Mouse (Mus musculus) gastrocnemius, adult 18-20 months (tissue): Measurements from ENCODE around the gene Gm49711. TPM values are rescaled to one million over a fixed set of nuclear protein-coding genes. Genes with fewer than 3 reads are reported as not detected.
A peak's percentile ranks its signal among the peaks of the same experiment; 100 is the strongest.

ENCODE experiments used
- DNase-seq: peaks from one replicate; pipeline ENCODE4 v3.0.0; 2021; ENCODE audit warnings: low spot score
- long read RNA-seq, 2 experiments: library from polyadenylated mRNA; stranded (forward); transcript quantifications; one replicate each; pipeline ENCODE4 v2.0.0; 2021
- total RNA-seq, 2 experiments: library from RNA; stranded (reverse); gene quantifications; 2 replicates each; pipeline ENCODE4 v1.2.3; 2021

Gm49711 gene
- total RNA-seq = not detected
- long read RNA-seq, experiment 1 = 0 reads
- long read RNA-seq, experiment 2 = 0 reads

DNA sequence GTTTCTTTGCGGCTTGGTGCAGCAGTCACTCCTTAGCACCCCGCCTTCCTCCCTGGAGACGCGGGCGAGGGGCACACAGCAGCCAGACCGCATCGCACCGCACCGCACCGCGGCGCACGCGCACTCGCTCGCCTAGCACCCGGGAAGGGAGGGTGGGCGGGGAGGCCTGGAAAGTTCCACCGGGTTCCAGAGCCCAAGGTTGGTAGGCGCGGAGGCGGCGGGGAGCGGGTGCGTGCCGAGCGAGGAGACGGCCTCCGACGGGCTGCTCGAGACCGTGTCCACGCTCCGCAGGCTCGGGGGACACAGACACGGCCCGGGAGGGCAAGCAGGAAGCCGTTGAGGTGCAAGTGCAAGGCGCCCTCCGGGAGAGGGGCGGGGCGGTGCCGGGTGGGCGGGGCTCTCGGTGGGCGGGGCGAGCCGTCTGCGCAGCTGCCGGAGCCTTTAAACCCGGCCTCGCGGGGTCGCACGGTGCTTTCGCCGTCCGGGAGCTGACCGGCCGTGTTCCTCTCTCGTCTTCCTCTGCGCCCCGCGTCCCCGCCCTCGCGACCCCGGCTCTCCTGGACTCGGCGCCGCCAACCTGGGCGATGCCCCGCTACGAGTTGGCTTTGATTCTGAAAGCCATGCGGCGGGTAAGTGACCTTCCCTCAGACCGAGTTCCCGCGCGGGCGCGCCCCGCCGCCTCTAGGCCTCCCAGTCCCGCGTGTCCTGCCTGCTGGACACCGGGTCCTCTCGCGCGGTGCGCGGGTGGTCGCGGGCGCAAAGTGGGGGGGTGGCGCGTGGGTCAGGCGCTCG is at the start of gene Gm49711, which contains the start of the genes Mrps6 and Slc5a3:
Gm49711 (plus strand) TSS at position 465 of the 792 bp plus-strand sequence.
Mrps6 (plus strand) TSS at position 419 of the 792 bp plus-strand sequence.
Slc5a3 (plus strand) TSS at position 471 of the 792 bp plus-strand sequence.
- DNase-seq = peak; percentile 78

DNA sequence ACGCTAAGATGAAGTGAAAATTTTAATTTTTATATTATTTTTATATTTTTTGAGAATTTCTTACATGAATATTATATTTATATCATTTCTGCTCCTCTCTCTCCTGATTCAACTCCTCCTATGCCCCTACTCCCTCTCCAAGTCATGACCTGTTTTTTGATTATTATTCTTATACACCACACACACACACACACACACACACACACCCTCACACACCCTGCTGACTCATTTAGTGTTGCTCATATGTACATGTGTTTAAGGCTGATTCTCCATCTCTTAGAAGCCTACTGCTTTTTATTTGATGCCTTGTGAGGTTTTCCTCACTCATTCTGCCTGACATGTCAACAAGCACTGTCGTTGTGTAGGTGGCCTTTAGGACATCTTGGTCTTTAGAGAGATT is 48.5 kb upstream of the Gm49711 start:
- DNase-seq = no peak

DNA sequence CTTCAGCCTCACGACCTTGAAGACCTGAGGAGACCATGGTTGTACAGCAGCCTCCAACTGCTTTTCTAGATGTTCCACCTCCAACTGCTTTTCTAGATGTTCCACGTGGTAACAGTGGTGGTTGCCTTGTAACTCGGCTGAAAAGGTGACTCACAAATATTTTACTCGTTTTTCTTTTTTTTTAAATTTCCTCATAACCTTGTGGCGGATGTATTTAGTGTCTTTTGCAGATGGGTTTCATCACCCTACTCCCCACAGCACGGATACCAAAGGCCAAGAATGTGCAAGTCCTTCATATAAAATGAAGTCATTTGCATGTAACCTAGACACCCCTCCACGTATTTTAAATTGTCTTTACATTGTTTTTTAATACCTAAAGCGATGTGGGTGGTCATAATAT is 41.3 kb upstream of the Gm49711 start:
- no peak for DNase-seq

DNA sequence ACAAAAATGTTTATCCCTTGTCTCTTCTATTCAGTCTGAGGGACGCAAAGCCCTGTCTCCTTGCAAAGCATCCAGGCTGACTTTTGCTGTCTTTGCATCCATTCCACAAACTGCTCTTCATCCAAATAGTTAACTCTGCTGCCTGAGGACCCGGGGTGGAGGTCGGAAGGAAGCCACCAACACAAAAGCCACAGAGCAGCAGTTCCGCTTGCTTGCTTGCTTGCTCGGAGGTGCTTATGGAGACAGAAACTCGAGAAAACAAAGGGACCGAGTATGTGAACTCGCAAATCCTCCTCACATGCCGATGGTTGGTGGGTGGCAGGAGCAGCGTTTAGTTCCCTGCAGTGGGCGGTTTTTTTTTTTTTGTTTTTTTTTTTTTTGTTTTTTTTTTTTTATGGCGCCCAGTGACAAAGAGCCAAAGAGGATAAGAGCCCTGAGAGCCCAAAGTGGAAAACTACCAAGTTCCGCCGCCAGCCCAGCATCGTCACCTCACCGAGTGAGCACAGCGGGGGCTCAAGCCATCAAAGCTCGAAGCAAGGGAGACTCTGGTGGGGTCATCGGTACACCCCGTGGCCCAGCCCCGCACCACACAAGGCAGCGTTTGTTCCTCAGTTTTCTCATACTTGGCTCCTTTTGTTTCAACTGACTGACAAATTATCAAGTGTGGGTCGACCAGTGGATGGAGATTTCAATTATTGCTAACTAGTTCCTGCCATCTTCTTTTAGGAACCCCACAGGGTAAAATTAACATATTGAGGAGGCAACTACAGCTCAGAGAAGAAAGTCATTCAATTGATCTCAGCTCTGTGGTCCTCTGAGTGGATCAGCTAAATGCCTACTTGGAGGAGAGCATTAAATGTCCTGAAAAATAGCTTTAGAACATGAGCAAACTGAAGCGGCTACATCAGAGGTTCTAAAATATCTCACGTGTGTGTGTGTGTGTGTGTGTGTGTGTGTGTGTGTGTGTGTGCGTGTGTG is 38.7 kb upstream of the Gm49711 start:
- no peak for DNase-seq

DNA sequence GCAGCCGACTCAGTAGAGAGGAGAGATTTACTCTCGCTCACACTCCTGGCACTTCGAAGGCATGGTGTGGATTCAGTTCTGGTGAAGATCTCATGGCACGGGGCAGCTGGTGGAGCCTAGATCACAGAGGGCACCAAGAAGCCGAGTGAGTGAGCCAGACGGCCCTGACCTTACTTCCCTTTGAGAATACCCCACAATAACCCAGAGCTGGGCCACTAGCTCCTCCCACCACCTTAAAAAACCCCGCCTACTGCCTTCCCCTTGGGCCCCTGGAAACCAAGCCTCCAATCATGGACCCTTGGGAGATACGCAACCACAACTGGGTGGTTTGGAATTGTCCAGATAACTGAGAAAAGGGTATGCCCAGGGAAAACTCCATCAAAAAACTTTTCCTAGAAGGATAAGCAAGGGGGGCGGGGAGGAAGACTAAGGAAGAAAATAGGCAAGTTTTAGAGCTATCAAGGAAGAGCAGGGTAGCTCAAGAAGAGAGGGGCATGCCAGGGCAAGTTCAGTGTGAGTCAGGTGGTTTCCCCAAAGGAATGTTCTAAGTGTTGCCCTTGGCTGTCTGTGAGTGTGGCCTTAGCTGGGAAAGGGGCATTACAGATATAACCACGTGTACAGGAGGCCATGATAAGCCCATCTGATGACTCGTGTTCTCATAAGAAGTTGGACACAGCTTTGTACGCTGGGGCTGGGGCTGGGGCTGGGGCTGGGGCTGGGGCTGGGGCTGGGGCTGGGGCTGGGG is 36.3 kb upstream of the Gm49711 start:
- DNase-seq = no peak

DNA sequence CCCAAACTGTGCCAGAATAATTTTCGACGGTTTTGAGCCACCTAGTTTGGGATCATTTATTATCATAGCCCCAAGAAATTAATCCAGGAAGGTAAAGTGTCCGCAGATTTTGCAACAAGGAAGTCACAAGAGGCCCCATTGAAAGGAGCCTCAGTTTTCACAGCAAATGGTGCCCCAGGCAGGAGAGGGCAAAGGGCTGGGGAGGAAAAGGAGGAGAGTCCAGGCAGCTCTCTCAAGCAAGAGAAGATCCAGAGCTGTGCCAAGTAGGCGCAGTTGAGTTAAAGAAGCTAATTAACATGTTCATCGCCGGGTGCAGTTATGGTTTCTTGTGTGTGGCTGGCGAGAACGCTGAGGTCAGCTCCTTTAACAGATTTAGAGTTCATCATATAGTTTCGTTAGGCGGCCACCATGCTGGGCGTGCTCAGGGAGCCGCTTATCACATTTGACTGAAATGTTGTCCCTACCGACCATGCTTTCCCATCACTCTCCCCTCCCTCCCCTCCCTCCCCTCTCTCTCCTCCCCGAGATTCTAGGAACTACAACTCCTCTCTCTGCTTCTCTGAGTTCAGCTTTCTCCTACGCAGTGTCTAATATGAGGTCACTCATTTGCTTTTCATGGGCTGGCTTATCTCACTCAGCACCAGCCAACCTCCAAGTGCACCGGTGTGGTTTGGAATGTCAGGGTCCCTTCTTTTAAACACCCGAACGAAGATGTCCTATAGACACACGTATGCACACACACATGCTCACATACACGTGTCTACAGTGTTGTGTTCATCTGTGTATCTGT is 35.4 kb upstream of the Gm49711 start:
- DNase-seq = no peak

DNA sequence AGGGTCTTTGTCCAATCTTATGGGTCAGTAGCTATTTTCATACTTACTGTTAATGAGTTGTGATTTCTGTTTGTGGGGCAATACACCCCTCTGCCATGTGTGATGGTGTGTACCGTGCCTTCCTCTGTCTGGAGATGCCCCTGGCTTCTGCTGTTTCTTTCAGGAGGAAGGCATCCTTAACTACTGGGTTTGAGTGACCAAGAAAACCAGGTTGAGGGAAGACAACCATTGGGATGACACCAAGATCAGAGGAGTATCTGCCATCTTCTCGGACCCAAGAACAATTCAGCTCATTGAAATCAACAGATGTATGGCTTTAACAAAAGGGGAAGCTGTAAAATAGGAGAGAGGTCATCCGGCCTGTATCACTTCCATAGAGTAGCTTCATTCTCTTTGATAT is 24.8 kb upstream of the Gm49711 start:
- no peak for DNase-seq

DNA sequence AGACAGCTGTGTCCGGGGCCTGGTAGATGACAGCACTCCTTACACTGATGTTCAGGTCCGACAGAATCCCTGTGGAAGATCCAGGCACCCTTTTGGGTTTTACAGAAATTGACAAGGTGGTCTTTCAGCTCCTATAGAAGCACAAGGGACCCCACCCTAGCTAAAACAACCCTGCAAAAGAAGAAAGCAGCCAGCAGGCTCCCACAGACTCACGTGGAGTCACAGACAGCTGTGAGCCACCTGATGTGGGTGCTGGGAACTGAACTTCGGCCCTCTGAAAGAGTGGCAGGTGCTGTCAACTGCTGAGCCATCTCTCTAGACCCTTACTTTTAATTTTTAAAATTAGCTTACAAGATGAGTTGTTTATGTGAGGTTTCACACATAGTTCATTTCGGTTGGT is 23.4 kb upstream of the Gm49711 start:
- DNase-seq = no peak

DNA sequence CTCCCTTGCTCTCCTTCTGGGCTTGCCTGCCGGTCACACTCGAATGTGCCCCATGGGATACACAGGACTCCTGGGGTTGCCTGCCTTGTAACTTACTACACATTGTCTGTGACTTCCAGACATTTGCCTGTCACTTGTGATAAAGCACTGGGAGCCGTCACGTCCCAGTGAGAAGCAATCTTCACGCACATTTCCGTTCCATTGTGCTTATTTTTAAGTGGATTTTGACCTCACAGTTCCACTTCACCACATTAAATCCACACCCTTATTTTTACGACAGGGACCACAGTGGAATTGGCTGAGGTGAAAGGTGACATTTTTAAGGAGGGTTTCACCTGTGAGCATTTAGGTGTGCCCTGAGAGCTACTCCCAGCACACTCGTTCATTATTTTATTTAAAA is 21.4 kb upstream of the Gm49711 start:
- DNase-seq = no peak

DNA sequence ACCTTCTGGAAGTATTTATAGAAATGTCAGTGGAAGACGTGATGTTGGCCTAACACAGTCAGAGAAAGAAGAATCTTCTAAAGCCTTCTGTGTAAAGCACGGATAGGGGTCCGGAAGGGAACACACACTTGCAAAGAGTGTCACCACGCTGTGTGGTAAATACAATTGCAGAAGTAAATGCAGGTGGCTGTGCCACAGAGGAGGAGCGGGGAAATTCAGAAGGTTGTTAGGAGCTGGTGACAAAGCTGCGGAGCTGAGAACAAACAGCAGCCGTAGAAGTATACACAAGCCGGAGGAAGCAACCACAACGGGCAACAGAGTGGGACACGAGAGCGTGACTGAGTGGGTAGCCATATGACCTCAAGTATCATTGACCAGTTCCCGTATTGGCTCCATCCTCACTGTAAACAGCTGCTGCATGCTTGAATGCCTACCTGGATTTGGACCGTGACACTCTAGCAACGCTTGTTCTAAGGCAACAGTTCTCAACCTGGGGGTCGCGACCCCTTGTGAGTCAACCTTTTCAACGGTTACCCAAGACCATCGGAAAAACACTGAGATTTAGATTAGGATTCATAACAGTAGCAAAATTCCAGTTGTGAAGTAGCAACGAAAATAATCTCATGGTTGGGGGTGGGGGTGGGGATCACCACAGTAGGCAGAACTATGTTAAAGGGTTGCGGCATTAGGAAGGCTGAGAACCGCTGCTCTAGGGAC is 20.1 kb upstream of the Gm49711 start:
- DNase-seq = no peak

DNA sequence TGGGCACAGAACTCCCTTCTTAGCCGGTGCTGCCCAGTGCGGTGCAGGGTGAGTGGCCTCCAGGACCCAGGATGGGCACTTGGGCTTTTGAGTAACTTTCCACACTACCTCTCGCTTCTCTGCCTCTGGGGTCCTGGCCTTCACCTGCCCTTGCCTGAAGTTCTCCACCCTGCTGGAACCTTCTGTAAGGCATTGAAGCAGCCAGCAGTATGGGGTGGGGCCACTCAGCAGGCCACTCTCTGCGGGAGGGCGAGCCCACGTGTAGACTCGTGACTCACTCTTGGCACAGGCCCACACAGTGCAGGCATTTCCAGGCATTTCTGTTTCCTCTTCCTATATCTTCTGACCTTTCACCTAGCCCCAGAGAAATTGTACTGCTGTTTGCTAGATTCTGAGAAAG is 18.7 kb upstream of the Gm49711 start:
- DNase-seq = no peak

DNA sequence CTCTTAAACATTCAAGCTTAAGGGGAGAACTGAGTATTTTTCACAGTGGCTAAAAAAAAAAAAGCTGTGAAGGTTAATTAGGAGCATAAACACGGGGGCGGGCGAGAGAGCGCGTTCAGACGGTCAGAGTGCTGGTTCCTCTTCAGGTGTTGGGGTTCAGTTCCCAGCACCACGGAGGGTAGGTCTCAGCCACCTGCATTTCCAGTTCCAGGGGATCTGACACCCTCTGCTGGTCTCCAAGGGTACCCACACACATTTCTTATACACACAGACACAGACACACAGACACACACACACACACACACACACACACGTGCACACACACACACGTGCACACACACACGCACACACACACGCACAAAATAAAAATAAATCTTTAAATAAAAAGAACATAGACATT is 18.1 kb upstream of the Gm49711 start:
- DNase-seq = no peak

DNA sequence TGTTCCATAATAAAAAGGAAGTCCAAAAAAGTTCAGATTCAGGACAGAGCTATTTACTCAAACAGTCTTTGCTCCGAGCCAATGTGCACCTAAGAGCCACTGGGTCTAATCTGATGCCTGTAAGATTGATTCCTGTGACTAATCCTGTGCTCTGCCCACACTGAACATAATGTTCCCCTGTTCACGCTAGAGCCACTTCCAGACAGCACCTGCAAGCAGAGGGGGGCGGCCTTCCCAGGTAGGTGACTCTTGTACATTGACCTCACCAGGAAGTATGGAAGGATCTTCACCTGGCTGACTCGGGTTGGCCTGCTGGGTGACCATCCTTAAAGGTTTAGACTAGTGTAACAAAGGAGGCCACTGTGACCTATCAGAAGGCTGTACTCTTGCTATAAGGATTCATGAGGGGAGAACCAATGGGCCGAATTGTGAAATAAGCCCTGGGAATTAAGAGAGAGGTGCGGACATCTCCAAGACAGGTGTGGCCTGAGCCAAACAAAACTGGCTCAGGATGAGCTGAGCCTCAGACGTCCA is 6.3 kb upstream of the Gm49711 start:
- no peak for DNase-seq

DNA sequence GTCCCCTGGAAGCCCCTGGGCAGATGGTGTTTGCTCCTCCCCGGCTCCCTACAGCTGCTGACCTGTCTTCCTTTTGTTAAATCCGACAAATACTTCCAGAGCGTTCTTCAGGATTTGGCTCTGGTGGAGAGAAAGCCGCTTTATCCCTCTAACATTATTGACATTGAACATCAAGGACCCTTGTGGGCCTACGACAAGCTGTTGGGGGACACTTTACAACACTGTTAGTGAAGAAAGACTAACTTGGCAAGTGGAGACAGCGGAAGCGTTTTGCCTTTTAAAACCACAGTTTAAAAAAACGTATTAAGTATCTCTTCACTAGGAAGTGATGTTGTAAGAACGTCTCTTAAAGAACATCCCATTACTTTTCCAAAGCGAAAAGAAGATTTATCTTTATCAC is 5.5 kb upstream of the Gm49711 start:
- DNase-seq = no peak

DNA sequence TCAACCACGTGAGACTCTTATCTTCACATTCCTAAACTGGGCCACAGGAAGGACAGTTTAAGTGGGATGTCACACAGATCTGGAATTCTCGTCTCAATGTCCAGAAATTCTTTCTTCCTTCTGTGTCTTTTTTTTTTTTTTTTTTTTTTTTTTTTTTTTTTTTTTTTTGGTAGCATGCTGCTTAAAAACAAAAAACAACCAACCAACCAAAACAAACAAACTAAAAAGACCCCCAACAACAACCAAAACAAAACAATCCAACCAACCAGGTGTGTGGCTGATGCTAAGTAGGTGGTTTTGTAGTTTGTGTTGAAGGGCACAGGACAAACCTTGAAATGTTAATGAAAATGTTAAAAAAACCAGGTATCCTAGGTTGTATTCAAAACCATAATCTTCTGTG is 1.4 kb upstream of the Gm49711 start:
- DNase-seq = no peak

DNA sequence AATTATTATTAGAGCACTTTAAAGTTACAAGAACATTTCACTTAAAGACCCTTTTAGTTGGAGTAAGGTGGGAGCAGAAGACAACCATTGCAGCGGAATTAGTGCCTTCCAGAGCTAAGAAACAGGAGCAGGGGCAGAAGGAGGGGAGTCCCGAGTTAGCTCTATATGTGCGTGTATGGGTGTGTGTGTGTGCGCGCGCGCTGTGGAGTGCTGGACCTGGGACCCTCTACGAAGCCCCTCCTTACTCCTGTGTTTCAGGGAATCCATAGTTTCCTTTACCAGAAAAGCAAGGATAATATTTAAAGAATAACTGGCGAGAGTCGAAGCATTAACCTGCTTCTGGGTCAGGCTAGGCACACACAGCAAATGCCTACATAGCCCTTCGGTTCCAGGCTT is 662 bp upstream of the Gm49711 start:
- DNase-seq = peak; percentile 7

DNA sequence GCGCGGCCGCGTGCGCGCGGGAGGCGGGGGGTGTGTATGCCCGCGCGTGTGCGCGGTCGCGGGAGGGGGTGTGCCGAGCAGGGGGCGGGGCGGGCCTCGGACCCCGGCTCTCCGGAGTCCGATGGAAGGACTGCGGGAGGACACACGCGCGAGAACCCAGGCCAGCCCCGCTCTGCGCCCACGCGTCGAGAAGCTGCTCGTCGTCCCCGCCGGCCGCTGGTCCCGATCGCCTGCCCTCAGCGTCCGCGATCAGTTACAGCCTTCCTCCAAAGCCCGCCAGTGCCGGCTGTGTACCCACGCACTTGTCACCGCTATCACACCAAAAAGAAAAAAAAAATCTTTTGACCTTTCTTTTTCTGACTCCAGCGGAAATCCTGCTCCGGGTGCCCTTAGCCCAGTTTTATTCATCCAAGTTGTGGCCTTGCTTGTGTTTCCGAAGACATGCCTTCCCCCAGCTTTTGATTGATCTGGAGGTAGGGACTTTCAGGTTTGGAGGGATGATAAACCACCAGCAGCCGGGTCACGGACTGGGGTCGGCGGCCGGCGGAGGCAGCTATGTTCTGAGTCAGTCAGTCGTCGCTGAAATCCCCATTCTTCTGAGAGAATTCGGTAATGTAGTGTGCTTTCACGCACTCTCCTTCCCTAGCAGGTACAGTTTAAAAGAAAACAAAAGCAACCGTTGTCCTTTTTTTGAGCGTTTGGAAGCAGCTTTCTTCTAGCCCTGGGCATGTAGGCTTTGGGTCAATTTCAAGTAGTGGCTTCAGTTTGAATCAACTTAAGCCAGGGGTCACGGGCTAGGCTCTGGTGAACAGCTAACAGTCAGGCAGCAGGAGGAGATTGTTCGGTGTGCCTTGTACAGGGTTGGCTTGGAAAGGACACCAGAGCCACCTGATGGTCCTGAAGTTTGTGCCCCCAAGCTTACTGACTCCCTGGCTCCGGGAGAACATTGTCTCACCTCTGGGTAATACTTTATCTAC is 816 bp downstream of the Gm49711 start:
- DNase-seq = no peak

DNA sequence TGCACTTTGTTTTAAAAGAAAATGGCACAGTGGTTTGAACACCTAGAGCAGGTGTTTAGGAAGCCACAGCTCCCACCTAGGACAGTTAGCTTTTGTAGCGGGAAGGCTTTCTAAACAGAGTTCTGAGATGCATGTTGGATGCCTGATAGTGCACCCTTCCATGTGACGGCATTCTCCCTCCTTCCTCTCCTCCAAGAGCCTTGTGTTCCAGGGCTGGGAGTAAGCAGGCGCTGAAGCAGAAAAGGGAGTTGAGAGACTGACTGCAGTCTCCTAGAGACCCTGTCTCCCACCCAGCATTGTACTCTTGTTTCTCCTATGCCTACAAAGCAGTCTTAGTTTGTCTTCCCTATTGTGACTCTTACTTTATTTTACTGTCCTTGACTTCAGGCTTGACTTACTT is 2.1 kb downstream of the Gm49711 start:
- DNase-seq = no peak

DNA sequence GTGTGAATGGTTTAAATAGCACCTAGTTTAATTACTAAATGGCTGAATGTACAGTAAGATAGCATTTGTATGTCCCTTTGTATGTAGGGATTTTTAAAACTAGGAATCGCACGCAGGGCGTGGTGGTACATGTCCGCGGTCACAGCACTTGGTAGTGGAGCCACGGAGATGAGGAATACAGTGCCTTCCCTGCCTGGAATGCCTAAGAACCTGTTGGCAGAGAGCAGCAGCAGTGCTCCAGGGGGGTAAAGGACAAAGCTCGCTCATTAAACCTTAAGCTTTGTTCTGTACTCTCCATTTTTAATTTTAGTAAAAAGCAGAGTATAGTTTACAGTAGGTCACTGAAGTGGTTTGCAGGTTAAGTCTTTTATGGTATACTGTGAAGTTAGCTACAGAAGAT is 3.5 kb downstream of the Gm49711 start:
- no peak for DNase-seq
